Mouse (Mus musculus): ENCODE data around the gene Ceacam15. TPM values are rescaled to one million over a fixed set of nuclear protein-coding genes. Genes with fewer than 3 reads are reported as not detected.

Ceacam15 gene
- total RNA-seq, 2 experiments from 2014 or later, result not detected

- DNase-seq, result peak; percentile 56
Observed at GRCm38 (mm10) chr7:16629598-16630296, 45.8 kb downstream of the Ceacam15 start.

- DNase-seq, result peak; percentile 76
Observed at GRCm38 (mm10) chr7:16628096-16628771, 47.3 kb downstream of the Ceacam15 start.

GRCm38 (mm10) chr7:16623687-16624086, 51.8 kb downstream of the Ceacam15 start:
- DNase-seq, result no peak

- no peak for DNase-seq
Observed at GRCm38 (mm10) chr7:16623131-16623530, 52.4 kb downstream of the Ceacam15 start.

Other genes with a start within 250 kb of the Ceacam15 start
- 10 to 100 TPM; 43.9 to 46.8 TPM for gene Tmem160, start 222.9 kb downstream of the Ceacam15 start, total RNA-seq (2021)
- not detected for gene Npas1, start 198.0 kb downstream of the Ceacam15 start, total RNA-seq (2021)
- 10 to 100 TPM; 49.3 to 56.1 TPM for gene Arhgap35, start 60.7 kb downstream of the Ceacam15 start, total RNA-seq (2021)
- not detected for gene Ceacam9, start 46.2 kb upstream of the Ceacam15 start, total RNA-seq (2021)
- gene Ap2s1, start 62.7 kb upstream of the Ceacam15 start, total RNA-seq (2021), result 100 to 1,000 TPM; 154 to 156 TPM
- 100 to 1,000 TPM; 108 to 109 TPM for gene Slc1a5, start 105.6 kb upstream of the Ceacam15 start, total RNA-seq (2021)
- gene Strn4, start 140.2 kb upstream of the Ceacam15 start, total RNA-seq (2021), result 10 to 100 TPM; 63.8 to 72.8 TPM
- 10 to 100 TPM; 22.4 to 22.6 TPM for gene Fkrp, start 141.0 kb upstream of the Ceacam15 start, total RNA-seq (2021)
- 10 to 100 TPM; 22.2 to 27.2 TPM for gene Prkd2, start 167.2 kb upstream of the Ceacam15 start, total RNA-seq (2021)
- gene Dact3, start 199.6 kb upstream of the Ceacam15 start, total RNA-seq (2021), result 1 to 10 TPM; 5.7 to 7.0 TPM
- gene Gng8, start 216.1 kb upstream of the Ceacam15 start, total RNA-seq (2021), result 1 to 10 TPM in 1 of 2 experiments, under 1 TPM in 1; 0.84 to 2.0 TPM
- gene Ptgir, start 230.8 kb upstream of the Ceacam15 start, total RNA-seq (2021), result 1 to 10 TPM; 1.2 to 2.0 TPM
- 100 to 1,000 TPM; 224 to 252 TPM for gene Calm3, start 248.4 kb upstream of the Ceacam15 start, total RNA-seq (2021)